Mouse (Mus musculus) CH12.LX (cell line): Measurements from ENCODE around the gene Sirt5.

Experiments used
- BHLHE40 ChIP-seq: IDR thresholded peaks from 2 replicates; pipeline ENCODE4 v1.6.1; 2011; ENCODE audit warnings: mild to moderate bottlenecking, low read depth, low read length, improper control_type of control experiment
- CHD1 ChIP-seq: IDR thresholded peaks from 2 replicates; pipeline ENCODE4 v1.6.1; 2012; ENCODE audit warnings: low read depth, low read length, improper control_type of control experiment, inconsistent platforms
- CTCF ChIP-seq, 2 experiments: IDR thresholded peaks in 1 of 2; conservative IDR thresholded peaks in 1 of 2; 2 replicates each; pipeline ENCODE4 v1.5.1; 2011 to 2012; ENCODE audit warnings: low read depth in 2 of 2, low read length in 2 of 2, improper control_type of control experiment in 1 of 2, inconsistent platforms in 1 of 2, mild to moderate bottlenecking in 1 of 2, moderate library complexity in 1 of 2
- MAX ChIP-seq: IDR thresholded peaks from 2 replicates; pipeline ENCODE4 v1.6.1; 2011; ENCODE audit warnings: low read length, improper control_type of control experiment
- POLR2A ChIP-seq: IDR thresholded peaks from 2 replicates; pipeline ENCODE4 v1.6.1; 2011; ENCODE audit warnings: low read depth, mild to moderate bottlenecking, improper control_type of control experiment, low read length
- ZC3H11A ChIP-seq: IDR thresholded peaks from 2 replicates; pipeline ENCODE4 v1.6.1; 2012; ENCODE audit warnings: low read depth, mild to moderate bottlenecking, inconsistent platforms, low read length, improper control_type of control experiment

DNA sequence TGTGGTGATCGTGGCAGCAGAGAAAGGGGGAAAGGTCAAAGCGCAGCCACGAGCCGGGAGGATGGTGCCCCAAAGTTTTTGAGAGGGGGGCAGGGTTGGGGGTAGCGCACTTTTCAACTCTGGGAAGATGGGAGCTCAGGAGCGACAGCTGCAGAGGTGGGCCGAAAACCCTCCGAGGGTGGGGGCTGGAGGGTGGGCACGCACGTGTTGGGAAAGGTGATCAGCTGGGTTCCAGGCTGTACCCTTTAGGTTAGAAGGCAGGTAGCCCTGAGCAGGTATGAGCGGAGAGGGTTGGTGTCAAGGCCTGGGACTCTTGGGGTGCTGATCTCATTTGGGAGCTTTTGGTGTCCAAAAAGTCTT lies 509 bp downstream of the Sirt5 start:
- TF ChIP-seq POLR2A (no peak), CHD1 (no peak), MAX (no peak), BHLHE40 (peak; percentile 15; the same call in 1 of the 2 replicates), CTCF (conservative IDR thresholded peaks at IDR 0.05 in 1 of 2, IDR thresholded peaks at IDR 0.05 in 1 of 2; ENCODE audit: low read depth in 2 of 2, low read length in 2 of 2) (no peak), ZC3H11A (no peak)
